Mouse (Mus musculus): ENCODE measurements around the gene Mpzl2.

DNA sequence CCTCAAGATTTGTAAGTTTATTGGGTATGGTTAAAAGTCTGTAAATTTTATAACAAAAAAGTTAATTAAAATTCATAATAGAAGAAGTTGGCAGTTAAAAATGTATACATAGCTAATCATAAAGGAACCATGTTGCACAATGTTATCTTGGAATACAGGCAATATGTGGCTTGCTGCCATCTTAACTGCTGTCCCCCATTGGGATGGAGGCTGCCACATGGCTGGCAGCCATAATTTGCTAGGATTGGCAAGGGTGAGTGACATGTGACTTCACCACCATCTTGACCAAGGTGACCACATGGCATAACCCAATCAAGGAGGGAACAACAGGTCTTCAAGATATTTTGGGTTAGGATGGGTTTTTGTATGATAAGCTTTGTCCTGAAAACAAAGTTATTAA lies 47.3 kb upstream of the Mpzl2 start:
- TF ChIP-seq EP300 (optimal IDR thresholded peaks at IDR 0.05) (no peak), CTCF (IDR thresholded peaks at IDR 0.05; ENCODE audit: low read depth) (no peak)
